Mouse (Mus musculus): ENCODE results near the gene Ppm1h. TPM values are rescaled to one million over a fixed set of nuclear protein-coding genes. Genes with fewer than 3 reads are reported as not detected.

Gene Ppm1h
- total and polyA plus RNA-seq, 2 experiments from 2014 or later: 4.9 to 6.1 TPM

GRCm38 (mm10) chr10:122957918-122958317, 279.4 kb downstream of the Ppm1h start:
- Histone ChIP-seq H3K4me2 (ENCODE audit: low read depth, low read length) (no peak overlapping the region), H3K27me3 (ENCODE audit: control insufficient read depth, insufficient read depth, low read length) (peaks cover 6% of the 10 kb centered on the region; the same call in 1 of the 2 replicates), H3K9me3 (replicated peaks; ENCODE audit: control insufficient read depth, low read length) (no peaks in the 10 kb centered on the region), H3K4me1 (ENCODE audit: control insufficient read depth, insufficient read depth) (peaks cover 3% of the 10 kb centered on the region; the same call in 1 of the 2 replicates), H3K27ac (ENCODE audit: low read depth) (no peak overlapping the region), H3K4me3 (ENCODE audit: low read depth, low read length) (no peak overlapping the region), H3K36me3 (replicated peaks; ENCODE audit: control insufficient read depth, insufficient read depth, low read length) (no peaks in the 10 kb centered on the region), H3K9ac (replicated peaks; ENCODE audit: low read depth, low read length) (no peak overlapping the region)
- 75% methylated on average over 2 of the region's 2 CpGs for WGBS
- TF ChIP-seq CTCF (IDR thresholded peaks at IDR 0.05; ENCODE audit: low read depth) (no peak), EP300 (IDR thresholded peaks at IDR 0.05; ENCODE audit: low read depth) (no peak)
- ATAC-seq (ENCODE audit: insufficient read depth, low read depth) (no peak), DNase-seq (ENCODE audit: low spot score) (no peak)

GRCm38 (mm10) chr10:122958699-122959098, 280.1 kb downstream of the Ppm1h start:
- TF ChIP-seq EP300 (IDR thresholded peaks at IDR 0.05; ENCODE audit: low read depth) (no peak), CTCF (IDR thresholded peaks at IDR 0.05; ENCODE audit: low read depth) (no peak)
- ATAC-seq (ENCODE audit: insufficient read depth, low read depth): no peak

GRCm38 (mm10) chr10:122960216-122960615, 281.7 kb downstream of the Ppm1h start:
- no peak overlapping the region for H3K4me3 ChIP-seq (ENCODE audit: low read depth, low read length)
- H3K9ac ChIP-seq (replicated peaks; ENCODE audit: low read depth, low read length): no peak overlapping the region
- H3K9me3 ChIP-seq (replicated peaks; ENCODE audit: control insufficient read depth, low read length): no peaks in the 10 kb centered on the region
- H3K36me3 ChIP-seq (replicated peaks; ENCODE audit: control insufficient read depth, insufficient read depth, low read length): no peaks in the 10 kb centered on the region
- peaks cover 6% of the 10 kb centered on the region; the same call in 1 of the 2 replicates for H3K27me3 ChIP-seq (ENCODE audit: control insufficient read depth, insufficient read depth, low read length)
- DNase-seq (ENCODE audit: low spot score): no peak
- 74% methylated on average over 16 of the region's 16 CpGs for WGBS
- H3K4me2 ChIP-seq (ENCODE audit: low read depth, low read length): no peak overlapping the region
- TF ChIP-seq CTCF (IDR thresholded peaks at IDR 0.05; ENCODE audit: low read depth) (no peak), EP300 (IDR thresholded peaks at IDR 0.05; ENCODE audit: low read depth) (no peak)
- peak overlapping the region; percentile 7; the same call in 1 of the 2 replicates for H3K27ac ChIP-seq (ENCODE audit: low read depth)
- peaks cover 10% of the 10 kb centered on the region; the same call in 1 of the 2 replicates for H3K4me1 ChIP-seq (ENCODE audit: control insufficient read depth, insufficient read depth)
- ATAC-seq (ENCODE audit: insufficient read depth, low read depth): no peak

More at GRCm38 (mm10) chr10:122958699-122959098, 280.1 kb downstream of the Ppm1h start:
- WGBS: 93% methylated on average over 5 of the region's 5 CpGs
- peaks cover 9% of the 10 kb centered on the region; the same call in 1 of the 2 replicates for H3K4me1 ChIP-seq (ENCODE audit: control insufficient read depth, insufficient read depth)
- no peak overlapping the region for H3K9ac ChIP-seq (replicated peaks; ENCODE audit: low read depth, low read length)
- no peak for DNase-seq (ENCODE audit: low spot score)
- peaks cover 6% of the 10 kb centered on the region; the same call in 1 of the 2 replicates for H3K27me3 ChIP-seq (ENCODE audit: control insufficient read depth, insufficient read depth, low read length)
- no peak overlapping the region for H3K27ac ChIP-seq (ENCODE audit: low read depth)
- H3K4me3 ChIP-seq (ENCODE audit: low read depth, low read length): no peak overlapping the region
- H3K36me3 ChIP-seq (replicated peaks; ENCODE audit: control insufficient read depth, insufficient read depth, low read length): no peaks in the 10 kb centered on the region
- no peak overlapping the region for H3K4me2 ChIP-seq (ENCODE audit: low read depth, low read length)
- H3K9me3 ChIP-seq (replicated peaks; ENCODE audit: control insufficient read depth, low read length): no peaks in the 10 kb centered on the region

- Histone ChIP-seq H3K9ac (replicated peaks; ENCODE audit: low read depth, low read length) (no peak overlapping the region), H3K36me3 (replicated peaks; ENCODE audit: control insufficient read depth, insufficient read depth, low read length) (no peaks in the 10 kb centered on the region), H3K4me3 (ENCODE audit: low read depth, low read length) (no peak overlapping the region), H3K9me3 (replicated peaks; ENCODE audit: control insufficient read depth, low read length) (no peaks in the 10 kb centered on the region), H3K27ac (ENCODE audit: low read depth) (peak overlapping the region; percentile 7; the same call in 1 of the 2 replicates), H3K27me3 (ENCODE audit: control insufficient read depth, insufficient read depth, low read length) (peaks cover 6% of the 10 kb centered on the region; the same call in 1 of the 2 replicates), H3K4me1 (ENCODE audit: control insufficient read depth, insufficient read depth) (peaks cover 10% of the 10 kb centered on the region; the same call in 1 of the 2 replicates), H3K4me2 (ENCODE audit: low read depth, low read length) (peak overlapping the region; percentile 36; the same call in 1 of the 2 replicates)
- ATAC-seq (ENCODE audit: insufficient read depth, low read depth) (no peak), DNase-seq (ENCODE audit: low spot score) (no peak)
- 52% methylated on average over 16 of the region's 16 CpGs for WGBS
- TF ChIP-seq EP300 (IDR thresholded peaks at IDR 0.05; ENCODE audit: low read depth): no peak
Observed at GRCm38 (mm10) chr10:122960738-122961137, 282.2 kb downstream of the Ppm1h start.

- DNase-seq (ENCODE audit: low spot score) (no peak), ATAC-seq (ENCODE audit: insufficient read depth, low read depth) (no peak)
- no peak for TF ChIP-seq EP300 (IDR thresholded peaks at IDR 0.05; ENCODE audit: low read depth)
- no peak for TF ChIP-seq CTCF (IDR thresholded peaks at IDR 0.05; ENCODE audit: low read depth)
- H3K9ac ChIP-seq (replicated peaks; ENCODE audit: low read depth, low read length): no peak overlapping the region
- no peak overlapping the region for H3K4me2 ChIP-seq (ENCODE audit: low read depth, low read length)
- H3K4me3 ChIP-seq (ENCODE audit: low read depth, low read length): no peak overlapping the region
- no peaks in the 10 kb centered on the region for H3K9me3 ChIP-seq (replicated peaks; ENCODE audit: control insufficient read depth, low read length)
- H3K27ac ChIP-seq (ENCODE audit: low read depth): no peak overlapping the region
- H3K27me3 ChIP-seq (ENCODE audit: control insufficient read depth, insufficient read depth, low read length): peaks cover 6% of the 10 kb centered on the region; the same call in 1 of the 2 replicates
- H3K36me3 ChIP-seq (replicated peaks; ENCODE audit: control insufficient read depth, insufficient read depth, low read length): no peaks in the 10 kb centered on the region
- WGBS: 78% methylated on average over 9 of the region's 9 CpGs
- H3K4me1 ChIP-seq (ENCODE audit: control insufficient read depth, insufficient read depth): peaks cover 10% of the 10 kb centered on the region; the same call in 1 of the 2 replicates
Observed at GRCm38 (mm10) chr10:122961494-122961893, 282.9 kb downstream of the Ppm1h start.

- Histone ChIP-seq H3K9ac (replicated peaks; ENCODE audit: low read depth, low read length) (no peak overlapping the region), H3K4me2 (ENCODE audit: low read depth, low read length) (no peak overlapping the region), H3K9me3 (replicated peaks; ENCODE audit: control insufficient read depth, low read length) (no peaks in the 10 kb centered on the region), H3K36me3 (replicated peaks; ENCODE audit: control insufficient read depth, insufficient read depth, low read length) (no peaks in the 10 kb centered on the region), H3K4me3 (ENCODE audit: low read depth, low read length) (no peak overlapping the region), H3K27ac (ENCODE audit: low read depth) (no peak overlapping the region), H3K4me1 (ENCODE audit: control insufficient read depth, insufficient read depth) (peaks cover 10% of the 10 kb centered on the region; the same call in 1 of the 2 replicates), H3K27me3 (ENCODE audit: control insufficient read depth, insufficient read depth, low read length) (peaks cover 6% of the 10 kb centered on the region; the same call in 1 of the 2 replicates)
- no peak for DNase-seq (ENCODE audit: low spot score)
- 74% methylated on average over 9 of the region's 9 CpGs for WGBS
- ATAC-seq (ENCODE audit: insufficient read depth, low read depth): no peak
- no peak for TF ChIP-seq EP300 (IDR thresholded peaks at IDR 0.05; ENCODE audit: low read depth)
- TF ChIP-seq CTCF (IDR thresholded peaks at IDR 0.05; ENCODE audit: low read depth): no peak
Observed at GRCm38 (mm10) chr10:122962651-122963050, 284.1 kb downstream of the Ppm1h start.
